Mouse (Mus musculus) myocyte (in vitro differentiated cells): ENCODE measurements at regions not wholly inside any gene's neighbourhood (a gene's known extent, or its start where the extent isn't known, plus 50 kb on each side); places are given as distances from the start of the nearest gene placed in this dataset.

Experiments
- H3K27me3 ChIP-seq: one replicate; pipeline ENCODE4 v1.6.1; 2011; ENCODE audit not compliant: control insufficient read depth, insufficient read depth, insufficient read length
- H3K36me3 ChIP-seq: one replicate; pipeline ENCODE4 v1.6.1; 2011; ENCODE audit not compliant: control insufficient read depth, insufficient read depth
- H3K4me2 ChIP-seq: one replicate; pipeline ENCODE4 v1.6.1; 2011; ENCODE audit warnings: low read depth, control low read depth
- H3K4me3 ChIP-seq: one replicate; pipeline ENCODE4 v1.5.1; 2011; ENCODE audit warnings: mild to moderate bottlenecking, control low read depth, moderate library complexity
- H3K79me2 ChIP-seq: one replicate; pipeline ENCODE4 v1.6.1; 2011; ENCODE audit not compliant: control insufficient read depth, insufficient read depth
- H3ac ChIP-seq: one replicate; pipeline ENCODE4 v1.6.1; 2011; ENCODE audit not compliant: control insufficient read depth, insufficient read length
- CEBPB ChIP-seq: IDR thresholded peaks from 2 replicates; pipeline ENCODE4 v1.6.1; 2011; ENCODE audit warnings: mild to moderate bottlenecking, moderate library complexity; ENCODE audit not compliant: poor library complexity, insufficient read depth, severe bottlenecking
- E2F4 ChIP-seq: IDR thresholded peaks from one replicate; pipeline ENCODE4 v1.6.1; 2011; ENCODE audit warnings: mild to moderate bottlenecking, control low read depth, moderate library complexity; ENCODE audit not compliant: insufficient read depth
- MAX ChIP-seq: IDR thresholded peaks from one replicate; pipeline ENCODE4 v1.6.1; 2011; ENCODE audit warnings: low read depth, mild to moderate bottlenecking, control low read depth
- MYOD1 ChIP-seq, 3 experiments: IDR thresholded peaks; one replicate each; pipeline ENCODE4 v1.6.1; 2011; ENCODE audit warnings: control low read depth in 2 of 3, low read depth in 2 of 3, mild to moderate bottlenecking in 2 of 3, moderate library complexity in 1 of 3; ENCODE audit not compliant: insufficient read length in 2 of 3, control insufficient read depth in 1 of 3
- MYOG ChIP-seq, 3 experiments: IDR thresholded peaks; one replicate each; pipeline ENCODE4 v1.6.1; 2011; ENCODE audit warnings: control low read depth in 2 of 3, low read depth in 2 of 3, mild to moderate bottlenecking in 2 of 3; ENCODE audit not compliant: insufficient read length in 2 of 3, control insufficient read depth in 1 of 3, insufficient read depth in 1 of 3
- POLR2A ChIP-seq: IDR thresholded peaks from one replicate; pipeline ENCODE4 v1.6.1; 2011; ENCODE audit warnings: low read depth, mild to moderate bottlenecking, control low read depth, moderate library complexity; ENCODE audit not compliant: insufficient read length
- POLR2AphosphoS2 ChIP-seq: IDR thresholded peaks from one replicate; pipeline ENCODE4 v1.6.1; 2011; ENCODE audit warnings: low read depth, control low read depth; ENCODE audit not compliant: insufficient read length
- REST ChIP-seq: IDR thresholded peaks from one replicate; pipeline ENCODE4 v1.6.1; 2011; ENCODE audit warnings: mild to moderate bottlenecking, control low read depth, moderate library complexity; ENCODE audit not compliant: insufficient read depth, insufficient read length
- SRF ChIP-seq: IDR thresholded peaks from one replicate; pipeline ENCODE4 v1.6.1; 2011; ENCODE audit warnings: low read depth; ENCODE audit not compliant: control insufficient read depth, insufficient read length
- TCF12 ChIP-seq: IDR thresholded peaks from one replicate; pipeline ENCODE4 v1.6.1; 2011; ENCODE audit warnings: mild to moderate bottlenecking, control low read depth; ENCODE audit not compliant: poor library complexity, insufficient read depth, severe bottlenecking
- TCF3 ChIP-seq: IDR thresholded peaks from one replicate; pipeline ENCODE4 v1.6.1; 2011; ENCODE audit warnings: low read depth, control low read depth; ENCODE audit not compliant: insufficient read length
- USF1 ChIP-seq: IDR thresholded peaks from one replicate; pipeline ENCODE4 v1.6.1; 2011; ENCODE audit warnings: low read depth, mild to moderate bottlenecking, control low read depth, moderate library complexity

DNA sequence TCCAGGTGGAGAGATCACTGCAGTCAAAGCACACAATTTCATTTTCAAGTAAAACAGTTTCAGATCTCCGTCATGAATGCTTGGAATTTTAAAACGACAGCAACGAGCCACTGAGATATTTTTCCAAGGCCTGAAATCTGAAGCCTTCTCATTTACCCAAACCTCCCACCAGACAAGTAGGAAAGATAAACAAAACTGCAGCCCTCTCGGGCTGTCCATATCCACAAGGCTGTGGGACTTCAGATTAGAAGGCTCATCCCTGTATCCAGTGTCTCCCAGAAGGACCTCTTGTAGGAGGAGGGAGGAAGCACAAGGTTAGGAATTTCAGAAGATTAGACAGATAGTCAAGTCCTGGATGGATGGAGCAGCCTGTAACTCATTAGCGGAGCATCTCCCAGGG is 106.1 kb upstream of the Tcf21 start:
- TF ChIP-seq TCF12 (no peak), TCF3 (no peak), SRF (no peak), CEBPB (no peak), MYOD1 (IDR thresholded peaks at IDR 0.05; ENCODE audit: control insufficient read depth in 1 of 3, insufficient read length in 2 of 3, low read depth in 2 of 3) (no peak)
- no peak overlapping the region for H3K4me3 ChIP-seq
- no peaks in the 10 kb centered on the region for H3K36me3 ChIP-seq
- H3K79me2 ChIP-seq, result no peaks in the 10 kb centered on the region
- no peak overlapping the region for H3K4me2 ChIP-seq
- H3K27me3 ChIP-seq, result no peaks in the 10 kb centered on the region
- H3ac ChIP-seq, result no peak overlapping the region

GRCm38 (mm10) chr10:22921035-22921965 is 101.3 kb upstream of the Tcf21 start:
- H3K27me3 ChIP-seq, result no peaks in the 10 kb centered on the region
- H3K79me2 ChIP-seq, result no peaks in the 10 kb centered on the region
- H3K4me2 ChIP-seq, result no peak overlapping the region
- H3K36me3 ChIP-seq, result no peaks in the 10 kb centered on the region
- H3ac ChIP-seq, result no peak overlapping the region
- no peak for TF ChIP-seq MYOD1 (IDR thresholded peaks at IDR 0.05; ENCODE audit: control insufficient read depth in 1 of 3, insufficient read length in 2 of 3, low read depth in 2 of 3)
- H3K4me3 ChIP-seq, result no peak overlapping the region

GRCm38 (mm10) chr10:22919869-22920268 is 99.9 kb upstream of the Tcf21 start:
- no peak overlapping the region for H3ac ChIP-seq
- H3K79me2 ChIP-seq, result no peaks in the 10 kb centered on the region
- no peaks in the 10 kb centered on the region for H3K36me3 ChIP-seq
- no peak overlapping the region for H3K4me2 ChIP-seq
- TF ChIP-seq E2F4, result no peak
- no peak for TF ChIP-seq POLR2AphosphoS2
- TF ChIP-seq POLR2A, result no peak
- TF ChIP-seq USF1, result no peak
- no peak for TF ChIP-seq TCF3
- TF ChIP-seq REST, result no peak
- TF ChIP-seq MYOD1 (IDR thresholded peaks at IDR 0.05; ENCODE audit: control insufficient read depth in 1 of 3, insufficient read length in 2 of 3, low read depth in 2 of 3), result no peak
- TF ChIP-seq SRF, result no peak
- TF ChIP-seq MAX, result no peak
- no peak for TF ChIP-seq MYOG (IDR thresholded peaks at IDR 0.05; ENCODE audit: control insufficient read depth in 1 of 3, insufficient read depth in 1 of 3, insufficient read length in 2 of 3, low read depth in 2 of 3)
- TF ChIP-seq CEBPB, result no peak
- no peak for TF ChIP-seq TCF12
- no peak overlapping the region for H3K4me3 ChIP-seq
- no peaks in the 10 kb centered on the region for H3K27me3 ChIP-seq

- Histone ChIP-seq H3K4me2 (no peak overlapping the region), H3K27me3 (no peaks in the 10 kb centered on the region)
These were observed 97.8 kb upstream of the Tcf21 start for GRCm38 (mm10) chr10:22917797-22918196.

DNA sequence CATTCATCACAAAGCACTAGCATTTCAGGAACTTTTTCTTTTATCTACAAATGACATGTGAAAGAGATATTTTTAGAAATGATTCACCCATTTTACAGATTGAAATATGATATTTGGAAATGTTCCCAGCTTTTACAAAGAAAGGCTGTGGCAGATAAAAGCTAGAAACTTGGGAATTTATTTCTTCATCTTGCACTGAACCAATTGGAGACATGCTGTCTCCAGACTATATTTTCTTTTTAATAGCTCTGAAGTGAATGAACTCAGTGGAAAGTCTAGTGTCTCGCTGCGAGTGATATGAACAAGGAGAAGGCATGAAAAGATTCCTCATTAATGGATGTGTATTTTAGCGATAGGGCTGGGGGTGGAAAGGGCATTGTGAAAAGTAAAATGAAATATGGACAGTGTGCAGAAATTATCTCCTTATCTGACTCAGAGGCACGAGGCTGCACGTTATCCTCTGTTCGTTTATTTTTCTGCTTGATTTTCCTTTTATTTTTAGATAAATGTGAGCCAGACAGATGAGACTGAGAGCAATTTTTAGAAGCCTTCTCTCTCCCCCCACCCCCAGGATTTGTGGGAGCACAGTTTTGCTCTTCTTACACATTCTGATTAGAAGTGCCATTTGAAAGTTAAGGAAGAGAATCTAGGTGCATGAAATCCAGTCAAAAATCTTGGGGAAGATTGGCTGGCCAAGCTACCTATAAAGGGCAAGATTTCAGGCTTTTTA is 96.0 kb upstream of the Tcf21 start:
- no peak for TF ChIP-seq SRF
- H3K79me2 ChIP-seq, result no peaks in the 10 kb centered on the region
- H3ac ChIP-seq, result no peak overlapping the region
- H3K27me3 ChIP-seq, result peaks cover 11% of the 10 kb centered on the region
- H3K4me2 ChIP-seq, result no peak overlapping the region
- H3K4me3 ChIP-seq, result no peak overlapping the region
- H3K36me3 ChIP-seq, result no peaks in the 10 kb centered on the region

More at GRCm38 (mm10) chr10:22917797-22918196, 97.8 kb upstream of the Tcf21 start:
- H3K79me2 ChIP-seq, result no peaks in the 10 kb centered on the region
- H3K4me3 ChIP-seq, result no peak overlapping the region
- H3ac ChIP-seq, result no peak overlapping the region
- TF ChIP-seq USF1 (no peak), MYOG (IDR thresholded peaks at IDR 0.05; ENCODE audit: control insufficient read depth in 1 of 3, insufficient read depth in 1 of 3, insufficient read length in 2 of 3, low read depth in 2 of 3) (no peak), CEBPB (no peak)
- no peaks in the 10 kb centered on the region for H3K36me3 ChIP-seq

DNA sequence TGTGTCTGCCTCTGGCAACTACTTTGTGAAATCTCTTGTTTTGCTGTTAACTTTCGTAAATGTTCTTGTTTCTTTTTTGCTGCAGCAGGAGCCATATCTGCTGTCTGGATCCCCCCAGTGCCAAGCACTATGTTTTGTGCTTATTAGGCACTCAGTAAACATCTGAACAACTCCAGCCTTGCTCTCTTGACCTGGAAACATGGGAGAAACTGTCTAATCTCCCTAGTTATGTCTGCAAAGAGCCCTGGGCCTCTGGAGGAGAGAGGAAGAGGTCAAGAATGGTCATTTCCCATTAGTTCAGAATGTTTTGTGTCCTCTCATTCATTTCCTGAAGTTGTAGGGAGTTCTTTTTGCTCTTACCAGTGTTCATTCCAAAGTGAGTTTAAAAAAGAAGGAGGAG is 93.1 kb upstream of the Tcf21 start:
- no peak overlapping the region for H3ac ChIP-seq
- no peaks in the 10 kb centered on the region for H3K79me2 ChIP-seq
- H3K4me3 ChIP-seq, result no peak overlapping the region
- TF ChIP-seq MYOG (IDR thresholded peaks at IDR 0.05; ENCODE audit: control insufficient read depth in 1 of 3, insufficient read depth in 1 of 3, insufficient read length in 2 of 3, low read depth in 2 of 3) (no peak), POLR2A (no peak), MAX (no peak), E2F4 (no peak)
- no peak overlapping the region for H3K4me2 ChIP-seq
- H3K27me3 ChIP-seq, result peaks cover 13% of the 10 kb centered on the region
- no peaks in the 10 kb centered on the region for H3K36me3 ChIP-seq
